Mouse (Mus musculus) A20 (cell line): Measurements from ENCODE around the gene Zfp111.

Experiments
- DNase-seq: peaks from one replicate; pipeline ENCODE4 v3.0.0-alpha.2; 2011; ENCODE audit warnings: low read depth, low spot score

Zfp111 gene

DNA sequence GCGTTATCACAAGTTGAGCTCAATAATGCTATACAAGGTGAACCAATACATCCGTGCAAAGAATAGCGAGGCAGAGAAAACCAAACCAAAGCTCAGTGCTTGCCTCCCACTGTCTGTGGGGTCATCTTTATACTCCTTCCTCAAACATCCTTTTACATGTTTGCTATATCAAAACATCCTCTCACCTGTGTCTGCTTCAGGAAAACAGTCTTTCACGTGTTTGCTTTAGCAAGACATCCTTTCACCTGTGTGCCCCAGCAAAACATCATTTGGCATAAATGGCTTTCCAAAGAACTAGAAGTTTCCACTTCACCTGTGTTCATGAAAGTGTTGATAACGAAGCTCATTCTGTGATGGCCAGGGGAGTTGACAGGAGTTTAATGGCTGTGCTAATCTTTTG is at the start of gene Zfp111:
Gene Zfp111 (minus strand): TSS at position 101 of the 400 bp plus-strand sequence.
- DNase-seq = no peak

DNA sequence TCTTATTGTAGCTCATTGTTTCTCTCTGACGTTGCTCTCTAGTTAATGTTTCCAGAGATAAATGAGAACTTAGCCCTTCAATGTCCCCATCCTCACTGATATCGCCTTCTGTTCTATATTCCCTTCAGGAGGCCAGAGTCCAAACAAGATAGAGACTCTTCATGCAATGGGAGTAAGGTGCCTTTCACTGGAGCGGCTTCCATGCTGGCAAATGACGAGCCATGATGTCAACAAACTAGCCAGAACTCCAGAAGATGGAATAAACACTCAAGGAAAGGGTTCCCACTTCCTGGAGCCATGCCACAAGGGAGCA is 48.7 kb upstream of the Zfp111 start:
- no peak for DNase-seq

DNA sequence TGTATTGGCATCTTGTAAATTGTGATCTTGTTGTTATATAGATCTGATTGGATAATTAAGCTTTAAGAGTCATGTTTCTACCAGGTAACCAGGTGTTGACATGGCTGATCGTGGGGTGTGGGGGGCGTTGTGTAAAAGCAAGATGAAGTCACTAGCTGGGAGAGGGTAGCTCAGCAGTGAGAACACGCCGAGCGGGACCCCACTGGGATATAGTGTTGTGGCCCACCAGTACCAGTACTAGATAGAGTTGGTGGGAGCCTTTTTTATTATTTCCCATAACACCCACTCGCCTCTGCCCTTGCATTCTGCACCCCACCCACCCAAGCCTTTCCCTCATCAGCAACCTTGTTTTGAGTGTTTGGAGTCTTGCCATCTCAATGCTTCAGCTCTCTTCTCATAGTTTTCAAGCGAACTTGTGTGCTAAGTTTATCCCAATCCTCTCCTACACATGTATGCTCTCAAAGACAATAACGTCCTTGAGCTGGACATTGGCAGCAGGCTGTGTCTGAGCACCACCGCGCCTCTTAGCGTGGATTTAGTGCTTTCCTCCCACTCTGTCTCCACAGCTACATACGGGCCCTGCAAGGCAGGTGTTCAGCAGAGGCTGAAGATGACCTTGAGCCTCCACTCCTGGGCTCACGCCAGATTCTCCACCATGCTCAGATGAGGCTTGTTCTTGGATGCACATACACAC is 48.2 kb upstream of the Zfp111 start:
- DNase-seq = no peak

DNA sequence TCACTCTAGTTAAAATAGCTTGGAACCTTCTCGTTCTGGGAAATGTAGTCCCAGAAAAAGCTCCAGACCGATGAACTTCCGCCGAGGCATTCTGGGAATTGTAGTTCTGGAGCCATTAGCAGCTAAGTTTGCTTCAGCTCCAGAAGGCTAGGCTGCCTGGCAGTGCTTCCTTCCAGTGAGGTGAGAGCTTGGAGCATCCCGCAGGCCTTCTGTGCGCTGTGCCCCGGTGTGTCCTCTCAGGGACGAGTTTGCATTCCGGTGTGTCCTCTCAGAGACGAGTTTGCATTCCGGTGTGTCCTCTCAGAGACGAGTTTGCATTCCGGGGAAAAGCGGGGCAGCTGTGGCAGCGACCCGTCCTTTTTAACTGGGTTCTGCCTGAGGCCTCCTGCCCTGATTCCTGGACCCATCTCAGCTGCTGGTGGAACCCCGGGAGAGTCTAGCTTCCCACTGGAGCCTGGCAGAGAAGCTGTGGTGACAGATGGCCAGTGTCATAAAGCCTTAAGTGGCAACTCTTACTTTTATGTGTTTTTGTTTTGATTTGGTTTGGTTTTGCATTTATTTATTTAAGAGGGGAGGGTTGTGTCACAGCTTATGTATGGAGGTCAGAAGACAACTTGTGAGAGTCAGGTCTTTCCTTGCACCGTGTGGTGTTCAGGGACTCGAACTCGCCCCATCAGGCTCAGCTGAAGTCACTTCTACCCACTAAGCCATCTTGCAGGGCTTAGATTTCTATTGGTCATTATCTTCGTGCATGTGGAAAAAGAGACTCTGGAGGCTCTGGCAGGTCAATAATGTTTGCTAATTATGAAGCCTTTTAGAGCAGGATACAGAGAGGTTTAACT is 43.6 kb upstream of the Zfp111 start, which contains the start of gene Zfp108:
Gene Zfp108 (plus strand): TSS at position 162 of the 842 bp plus-strand sequence.
- no peak for DNase-seq

DNA sequence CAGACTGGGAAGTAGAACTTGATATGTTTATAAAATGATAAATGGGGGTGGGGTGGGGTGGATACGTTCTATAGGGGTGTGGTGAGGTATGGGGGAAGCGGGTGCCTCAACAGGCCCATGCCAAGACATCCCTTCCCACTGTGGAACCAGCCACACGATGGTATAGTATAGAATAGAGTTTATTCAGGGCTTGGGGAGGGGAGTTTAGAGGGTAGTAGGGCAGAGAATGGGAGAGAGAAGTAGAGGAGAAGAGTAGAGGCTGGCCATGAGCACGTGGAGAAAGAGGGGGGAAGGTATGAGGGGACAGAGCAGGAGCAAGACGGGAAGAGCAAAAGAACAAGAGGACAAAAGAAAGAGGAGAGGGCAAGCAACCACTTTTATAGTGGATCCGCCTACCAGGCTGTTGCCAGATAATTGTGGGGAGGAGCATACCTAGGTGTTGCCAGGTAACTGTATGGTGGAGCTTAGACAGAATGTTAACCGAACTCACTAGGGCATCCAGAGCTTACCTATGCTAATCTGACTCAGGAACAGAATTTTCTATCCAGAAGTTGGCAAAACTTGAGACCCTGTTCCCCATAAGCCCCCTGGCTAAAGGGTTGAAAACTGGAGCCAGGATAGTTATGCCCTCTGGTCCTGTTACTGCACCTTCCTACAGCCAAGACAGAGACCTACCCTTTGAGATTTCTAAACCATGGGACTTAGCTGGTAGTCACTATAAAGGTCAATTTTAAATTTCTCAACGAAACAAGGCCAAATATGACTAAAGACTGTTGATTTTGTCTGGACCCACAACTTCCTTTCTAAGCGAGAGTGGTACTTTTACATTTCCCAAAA is 42.8 kb upstream of the Zfp111 start:
- no peak for DNase-seq

DNA sequence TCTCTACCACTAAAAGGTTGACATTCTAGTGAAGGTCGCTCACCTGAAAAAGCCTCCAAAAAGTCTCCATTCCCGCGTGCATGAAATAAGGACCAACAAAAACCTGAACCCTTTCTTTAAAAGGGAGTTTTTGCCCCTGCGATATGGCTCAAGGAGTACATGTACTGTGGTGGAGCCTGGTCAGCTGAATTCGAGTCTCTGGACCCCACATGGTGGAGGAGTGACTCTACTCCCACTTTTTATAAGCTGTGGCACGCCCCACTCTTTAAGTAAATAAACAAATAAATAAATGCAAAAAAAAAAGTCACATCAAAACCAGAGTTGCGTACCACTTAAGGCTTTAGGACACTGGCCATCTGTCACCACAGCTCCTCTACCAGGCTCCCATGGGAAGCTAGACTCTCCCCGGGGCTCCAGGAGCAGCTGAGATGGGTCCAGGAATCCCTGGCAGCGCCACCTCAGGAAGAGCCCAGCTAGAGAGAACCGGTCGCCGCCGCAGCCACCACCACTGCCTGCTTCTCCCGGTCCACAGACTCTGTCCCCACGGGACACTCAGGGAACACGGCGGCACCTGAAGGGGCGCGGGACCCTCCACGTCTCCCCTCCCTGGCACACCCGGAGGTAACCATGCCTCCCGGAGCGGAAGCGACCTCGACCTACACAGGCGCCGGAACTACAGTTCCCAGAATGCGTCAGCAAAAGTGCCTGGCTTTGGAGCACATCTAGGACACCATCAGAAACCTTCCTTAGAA is 26.0 kb upstream of the Zfp111 start, which contains the start of gene Zfp109:
Gene Zfp109 (minus strand): TSS at position 521 of the 752 bp plus-strand sequence.
- no peak for DNase-seq

DNA sequence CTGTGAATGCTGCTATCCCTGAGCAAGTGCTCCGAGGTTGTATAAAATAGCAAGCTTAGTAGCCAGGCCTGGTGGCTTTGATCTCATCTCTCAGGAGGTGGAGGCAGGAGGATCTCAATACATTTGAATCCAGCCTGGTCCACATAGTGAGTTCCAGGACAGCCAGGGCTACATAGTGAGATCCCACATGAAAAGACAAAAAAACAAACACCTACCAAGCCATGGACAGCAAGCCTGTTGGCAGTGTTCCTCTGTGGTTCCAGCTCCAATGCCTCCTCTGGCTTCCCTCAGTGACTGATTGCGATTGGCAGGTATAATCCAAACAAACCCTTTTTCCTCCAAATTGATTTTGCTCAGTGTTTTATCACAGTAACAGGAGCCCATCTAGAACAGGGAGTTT is 947 bp downstream of the Zfp111 start:
- no peak for DNase-seq

DNA sequence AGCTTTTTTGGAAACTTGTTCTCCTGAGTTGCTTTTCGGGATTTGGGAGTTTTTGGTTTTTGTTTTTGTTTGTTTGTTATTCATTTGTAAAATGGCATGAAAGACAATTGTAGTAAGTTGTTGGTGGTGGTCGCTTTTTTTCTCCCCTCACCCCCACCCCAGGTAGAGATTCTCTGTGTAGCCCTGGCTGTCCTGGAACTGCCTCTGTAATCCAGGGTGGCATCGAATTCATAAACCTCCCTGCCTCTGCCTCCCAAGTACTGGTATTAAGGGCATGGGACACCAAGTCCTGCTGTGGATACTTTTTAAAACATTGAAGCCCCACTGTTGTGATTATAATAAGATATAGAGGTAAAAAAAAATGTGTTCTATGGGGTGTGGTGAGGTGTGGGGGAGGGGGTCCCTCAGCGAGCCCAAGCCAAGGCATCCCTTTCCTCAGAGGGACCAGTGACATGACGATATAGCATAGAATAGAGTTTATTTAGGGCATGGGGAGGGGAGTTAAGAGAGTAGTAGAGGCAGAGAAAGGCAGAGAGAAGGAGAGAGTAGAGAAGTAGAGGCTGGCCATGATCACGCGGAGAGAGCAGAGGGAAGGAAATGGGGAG is 2.9 kb downstream of the Zfp111 start:
- no peak for DNase-seq

DNA sequence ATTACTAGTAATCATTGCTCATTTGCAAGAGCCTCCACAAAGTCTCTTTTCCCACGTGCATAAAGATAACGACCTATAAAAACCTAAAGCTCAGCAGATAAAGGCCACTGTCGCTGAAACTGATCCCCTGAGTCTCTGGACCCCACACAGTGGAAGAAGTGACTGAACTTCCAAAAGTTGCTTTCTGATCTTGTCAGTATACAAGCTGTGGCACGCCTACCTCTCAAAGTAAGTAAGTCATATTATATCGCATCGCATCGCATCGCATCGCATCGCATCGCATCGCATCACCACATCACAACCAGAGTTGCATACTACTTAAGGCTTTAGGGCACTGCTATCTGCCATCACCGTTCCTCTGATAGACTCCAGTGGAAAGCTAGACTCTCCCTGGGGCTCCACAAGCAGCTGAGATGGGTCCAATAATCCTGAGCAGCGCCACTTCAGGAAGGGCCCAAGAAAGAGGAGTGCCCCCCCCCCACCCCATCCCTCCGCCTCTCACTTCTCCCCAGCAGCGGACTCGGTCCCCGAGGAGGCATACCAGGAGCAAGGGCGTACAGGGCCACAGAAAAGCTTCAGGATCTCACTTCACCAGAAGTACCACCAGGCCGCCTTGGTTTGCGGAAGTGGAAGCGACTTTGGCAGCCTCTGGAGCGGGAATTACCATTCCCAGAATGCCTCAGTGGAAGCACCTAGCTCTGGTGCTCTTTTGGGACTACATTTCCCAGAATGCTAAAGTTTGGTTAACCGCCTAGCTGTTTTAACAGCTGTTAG is 3.6 kb downstream of the Zfp111 start:
- no peak for DNase-seq

DNA sequence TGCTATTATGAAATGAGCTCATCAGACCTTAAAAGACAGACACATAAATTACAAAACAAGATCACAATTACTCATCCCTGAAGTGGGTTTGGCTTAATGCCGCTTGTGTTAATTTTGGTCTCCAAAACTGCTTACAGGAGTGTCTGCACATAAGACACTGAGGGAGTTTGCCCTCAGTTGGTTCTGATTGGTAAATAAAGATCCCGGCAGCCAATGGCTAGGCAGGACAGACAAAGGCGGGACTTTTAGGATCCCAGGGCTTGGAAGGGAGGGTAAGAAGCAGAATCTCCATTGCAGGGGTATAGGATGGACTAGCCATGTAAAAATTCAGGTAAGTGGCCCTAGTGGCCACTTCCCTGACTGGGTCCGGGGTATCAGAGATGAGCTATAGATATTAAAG is 14.3 kb downstream of the Zfp111 start:
- no peak for DNase-seq

DNA sequence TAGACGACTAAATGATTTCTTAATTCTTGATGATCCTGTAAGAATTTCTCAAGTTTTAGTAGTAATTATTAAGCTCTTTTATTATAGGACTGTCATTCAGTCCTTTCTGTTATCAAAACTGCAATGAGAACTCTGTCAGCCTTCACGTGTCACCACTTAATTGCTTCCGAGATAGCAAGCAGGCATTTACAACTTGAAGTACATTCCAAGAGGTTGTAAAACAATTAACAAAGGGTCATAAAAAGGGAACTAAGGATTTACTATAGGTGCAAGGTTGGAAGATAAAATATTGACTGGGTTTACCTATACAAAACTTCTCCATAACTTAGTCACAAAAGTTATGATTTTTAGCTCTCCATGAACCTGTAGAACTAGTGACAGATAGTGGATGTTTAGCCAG is 18.1 kb downstream of the Zfp111 start:
- DNase-seq = no peak

DNA sequence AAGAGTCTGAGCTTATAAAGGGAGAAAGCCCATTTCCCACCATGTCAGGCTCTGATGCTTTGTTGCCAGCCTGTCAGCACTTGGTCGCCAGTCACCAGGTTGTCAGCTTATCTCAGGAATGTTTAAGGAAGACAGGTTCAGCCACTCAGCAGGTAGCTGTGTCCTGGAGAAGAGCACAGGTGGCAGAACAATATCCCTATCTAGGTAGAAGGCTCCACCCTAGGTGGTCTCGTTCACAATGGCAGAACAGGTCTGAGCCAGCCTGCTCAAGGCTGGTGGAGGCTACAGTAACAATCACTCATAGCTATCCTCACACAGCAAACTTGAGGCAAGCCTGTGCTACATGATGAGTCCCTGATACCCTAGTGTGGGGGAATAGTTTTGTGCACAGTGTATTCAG is 19.9 kb downstream of the Zfp111 start:
- DNase-seq = no peak

DNA sequence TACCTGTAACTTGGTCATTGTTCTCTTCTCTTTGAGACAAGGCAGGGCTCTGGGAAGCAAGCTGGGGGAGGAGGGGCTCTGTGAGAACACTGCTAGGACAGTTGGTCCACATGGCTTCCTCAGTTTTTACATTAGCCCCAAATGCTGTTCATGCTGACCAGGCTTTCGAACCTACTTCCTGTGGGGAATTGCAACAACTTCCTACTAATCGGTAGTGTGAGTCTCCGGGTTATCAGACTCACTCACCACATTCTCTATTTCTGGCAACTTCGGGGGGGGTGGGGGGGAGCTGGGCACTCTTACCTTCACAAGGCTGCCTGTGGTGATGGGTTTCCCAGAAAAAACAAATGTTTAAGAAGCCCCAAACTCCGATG is 21.7 kb downstream of the Zfp111 start:
- DNase-seq = no peak

DNA sequence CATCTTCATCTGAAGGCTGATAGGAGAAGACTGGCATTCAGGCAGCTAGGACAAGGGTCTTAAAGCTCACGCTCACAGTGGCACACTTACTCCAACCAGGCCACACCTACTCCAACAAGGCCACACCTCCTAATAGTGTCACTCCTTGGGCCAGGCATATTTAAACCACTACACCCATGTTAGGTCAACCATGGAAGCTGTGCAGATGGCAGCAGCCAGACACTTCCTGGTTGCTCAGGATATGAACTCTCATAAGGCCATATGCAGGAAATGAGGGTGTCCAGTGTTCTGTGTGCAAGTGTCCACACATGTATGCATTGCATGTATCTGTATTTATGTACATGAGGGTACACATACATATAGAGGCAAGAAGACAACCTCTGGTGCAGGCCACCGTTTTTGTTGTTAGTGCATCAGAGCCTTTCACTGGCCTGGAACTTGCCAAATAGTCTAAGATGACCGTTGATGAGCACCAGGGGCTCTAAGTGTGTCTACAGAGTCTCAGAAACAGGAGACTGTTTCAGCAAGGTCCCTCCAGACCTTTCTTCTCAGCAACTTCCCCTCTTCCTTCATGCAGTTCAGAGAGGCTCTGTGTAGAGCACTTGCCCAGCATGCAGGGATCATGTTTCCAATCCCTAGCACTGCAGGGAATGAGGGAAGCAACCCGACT is 22.2 kb downstream of the Zfp111 start:
- no peak for DNase-seq

DNA sequence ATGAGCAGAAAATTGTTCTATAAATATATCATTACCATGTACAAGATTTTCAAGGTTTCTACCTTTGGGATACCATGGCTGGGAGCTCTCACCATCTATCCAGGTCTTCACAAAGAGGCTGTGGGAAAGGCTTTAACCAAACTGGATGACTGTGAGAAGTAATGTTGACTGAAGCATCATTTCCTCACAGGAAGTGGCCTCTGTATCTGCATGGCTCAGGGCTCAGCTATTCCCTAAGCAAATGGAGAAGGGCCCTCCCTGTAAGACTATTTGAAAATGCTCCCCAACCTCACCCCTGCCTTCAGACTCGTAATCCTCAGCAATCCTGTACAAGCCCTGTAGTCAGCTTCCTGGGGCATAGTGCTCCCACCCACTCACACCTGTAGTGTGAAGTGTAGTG is 23.6 kb downstream of the Zfp111 start:
- DNase-seq = no peak

DNA sequence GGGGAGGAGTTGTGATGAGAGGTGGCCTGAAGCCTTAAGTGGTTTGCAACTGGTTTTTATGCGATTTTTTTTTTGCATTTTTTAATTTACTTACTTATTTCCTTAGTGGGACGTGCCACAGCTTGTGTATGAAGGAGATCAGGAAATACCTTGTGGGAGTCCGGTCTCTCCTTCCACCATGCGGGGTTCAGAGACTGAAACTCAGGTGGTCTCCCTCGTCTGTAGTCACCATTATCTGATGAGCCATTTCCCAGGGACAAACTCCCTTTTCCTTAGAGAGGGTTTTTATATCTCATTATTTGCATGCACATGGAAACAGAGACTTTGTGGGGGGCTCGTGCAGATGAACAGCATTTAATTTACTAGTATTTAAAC is 35.9 kb downstream of the Zfp111 start:
- no peak for DNase-seq

DNA sequence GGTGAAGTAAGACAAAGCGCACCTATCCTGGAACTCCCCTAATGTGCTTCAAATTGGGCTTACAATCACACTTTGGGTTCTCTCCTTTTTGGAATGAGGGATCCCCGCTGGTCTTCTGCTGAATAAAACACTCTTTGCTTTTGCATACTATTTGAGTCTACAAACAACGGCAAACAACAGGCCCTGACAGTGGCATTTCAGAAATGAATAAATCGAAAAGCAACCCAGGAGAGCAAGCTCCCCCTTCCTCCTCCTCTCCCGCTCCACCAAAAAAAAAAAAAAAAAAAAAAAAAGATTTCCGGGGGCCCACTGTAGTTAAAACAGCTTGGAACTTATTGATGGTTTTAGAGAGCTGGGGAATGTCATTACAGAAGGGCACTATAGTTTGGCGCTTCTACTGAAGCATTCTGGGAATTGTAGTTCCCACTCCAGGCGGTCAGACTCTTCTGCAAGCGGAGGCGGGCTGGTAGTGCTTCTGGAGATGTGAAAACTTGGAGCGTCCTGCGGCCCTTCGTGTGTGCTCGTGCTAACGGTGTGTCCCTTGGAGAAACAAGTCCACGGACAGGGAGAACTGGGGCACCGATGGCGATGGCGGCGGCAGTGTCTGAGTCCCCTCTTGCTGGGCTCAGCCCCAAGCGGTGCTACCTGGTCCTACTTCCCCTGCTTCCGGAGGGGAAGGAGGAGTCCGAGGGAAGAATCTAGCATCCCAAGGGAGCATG is 36.5 kb downstream of the Zfp111 start, which contains the start of gene Zfp114:
Gene Zfp114 (plus strand): TSS at position 443 of the 719 bp plus-strand sequence.
- DNase-seq = no peak

DNA sequence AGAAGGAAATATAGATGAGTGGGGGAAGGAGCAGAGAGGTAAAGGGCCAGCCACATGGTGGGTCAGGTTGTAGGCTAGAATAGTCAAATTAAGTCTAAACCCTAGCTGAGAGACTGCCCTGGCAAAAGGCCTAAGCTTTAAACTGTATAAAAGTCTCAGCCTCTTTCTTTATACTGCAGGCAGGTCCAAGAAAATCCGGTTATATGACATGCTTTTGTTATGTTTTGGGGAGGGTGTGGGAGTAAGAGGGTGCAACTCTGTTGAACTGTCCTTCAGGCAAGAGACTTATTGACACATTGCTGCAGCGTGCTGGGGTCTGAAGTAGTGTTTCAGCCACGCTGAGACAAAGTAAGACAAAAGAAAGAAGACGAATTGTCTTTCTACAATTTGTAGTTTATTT is 39.1 kb downstream of the Zfp111 start:
- DNase-seq = no peak

DNA sequence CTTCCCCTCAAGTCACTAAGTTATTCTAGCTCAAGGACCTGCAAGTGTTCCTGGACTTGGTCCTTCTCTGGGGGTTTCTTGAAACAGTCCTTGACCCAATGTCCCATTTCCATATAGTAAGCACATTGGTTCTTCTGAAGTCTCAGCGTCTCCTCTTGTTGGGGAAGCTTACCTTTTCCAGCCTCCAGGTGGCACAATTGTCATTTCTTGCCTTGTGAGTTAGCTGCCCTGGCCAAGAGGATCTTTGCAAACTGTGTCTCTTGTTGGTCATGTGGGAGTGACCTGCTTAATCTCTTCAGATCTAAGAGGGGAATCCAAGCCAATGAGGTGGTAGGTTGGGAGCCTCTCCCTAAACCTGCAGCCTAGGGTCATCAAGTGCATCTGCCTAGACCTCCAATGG is 58.0 kb downstream of the Zfp111 start:
- peak; percentile 28 for DNase-seq
